Mouse (Mus musculus) limb, embryonic 11.5 days (tissue): Measurements from ENCODE around the gene Kcnv2. TPM values are rescaled to one million over a fixed set of nuclear protein-coding genes. Genes with fewer than 3 reads are reported as not detected.

Source experiments
- ATAC-seq: fragments of 200-750 bp; cut with Nextera tagmentation; 2 replicates; pipeline ENCODE4 v1.8.0; 2017; ENCODE audit warnings: low read depth; ENCODE audit not compliant: insufficient number of reproducible peaks, low FRiP score, low TSS enrichment
- DNase-seq: peaks from one replicate; pipeline ENCODE4 v3.0.0-alpha.2; 2015; ENCODE audit warnings: low spot score
- H3K27ac ChIP-seq: fragments of 300-500 bp; sonication (generic); replicated peaks from 2 replicates; pipeline ENCODE4 v1.5.1; 2014; ENCODE audit warnings: low read depth, mild to moderate bottlenecking, low read length
- H3K27me3 ChIP-seq: fragments of 300-500 bp; sonication (generic); 2 replicates; pipeline ENCODE4 v1.6.1; 2014; ENCODE audit warnings: mild to moderate bottlenecking, low read length, mixed read lengths; ENCODE audit not compliant: control insufficient read depth, insufficient read depth
- H3K36me3 ChIP-seq: fragments of 300-500 bp; sonication (generic); 2 replicates; pipeline ENCODE4 v1.6.1; 2014; ENCODE audit warnings: mild to moderate bottlenecking, low read length, moderate library complexity, mixed read lengths; ENCODE audit not compliant: control insufficient read depth, insufficient read depth
- H3K4me1 ChIP-seq: fragments of 300-500 bp; sonication (generic); 2 replicates; pipeline ENCODE4 v1.6.1; 2014; ENCODE audit warnings: low read length, mixed read lengths; ENCODE audit not compliant: control insufficient read depth, insufficient read depth
- H3K4me2 ChIP-seq: fragments of 300-500 bp; sonication (generic); 2 replicates; pipeline ENCODE4 v1.6.1; 2014; ENCODE audit warnings: low read depth, mild to moderate bottlenecking, moderate library complexity; ENCODE audit not compliant: severe bottlenecking
- H3K4me3 ChIP-seq: fragments of 300-500 bp; sonication (generic); 2 replicates; pipeline ENCODE4 v1.5.1; 2014; ENCODE audit warnings: low read depth, low read length
- H3K9ac ChIP-seq: fragments of 300-500 bp; sonication (generic); 2 replicates; pipeline ENCODE4 v1.6.1; 2014; ENCODE audit warnings: mild to moderate bottlenecking, low read length
- H3K9me3 ChIP-seq: fragments of 300-500 bp; sonication (generic); 2 replicates; pipeline ENCODE4 v1.6.1; 2016; ENCODE audit warnings: low read length; ENCODE audit not compliant: control insufficient read depth
- WGBS: fragments of 180-500 bp; shearing (Covaris S2); extraction: QIAGEN DNeasy Blood & Tissue Kit; methylation state at CpG from one replicate; pipeline ENCODE4 v1.1.7; 2014; 5-methylcytosine and 5-hydroxymethylcytosine counted together
- polyA plus RNA-seq: library from polyadenylated mRNA; unstranded; fragments of >200 nt; fragmentation: Nextera tagmentation; extraction: Ambion mirVana; gene quantifications from 2 replicates; pipeline ENCODE4 v1.2.1, GENCODE M21; 2014

Kcnv2 gene
- polyA plus RNA-seq, 1 experiment from 2014 or later, result not detected

- Histone ChIP-seq H3K27me3 (no peaks in the 10 kb centered on the region), H3K4me3 (no peak overlapping the region), H3K9me3 (no peaks in the 10 kb centered on the region), H3K36me3 (no peaks in the 10 kb centered on the region), H3K27ac (no peak overlapping the region), H3K4me1 (no peaks in the 10 kb centered on the region), H3K4me2 (no peak overlapping the region), H3K9ac (no peak overlapping the region)
- WGBS, result 82% methylated on average over 10 of the region's 10 CpGs
- ATAC-seq (no peak), DNase-seq (no peak)
Measured at GRCm38 (mm10) chr19:27316313-27317258, 5.8 kb upstream of the Kcnv2 start.

DNA sequence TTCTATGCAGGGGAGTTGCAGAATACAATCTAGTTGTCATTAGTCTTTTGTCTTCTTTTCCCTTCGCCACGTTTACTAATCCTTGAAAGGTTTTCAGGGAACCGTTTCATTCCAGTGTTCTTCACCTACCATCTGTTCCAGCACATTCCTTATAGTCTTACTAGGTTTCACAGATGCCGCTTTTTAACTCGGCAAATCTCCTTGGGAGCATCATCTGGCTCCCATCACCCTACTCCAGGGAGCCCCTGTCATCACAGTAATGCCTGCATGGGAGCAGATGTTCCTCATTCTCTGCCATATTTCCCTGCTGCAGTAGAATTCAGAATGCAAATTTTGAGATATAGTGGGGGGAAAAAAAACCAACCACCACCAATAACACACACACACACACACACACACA is 5.1 kb upstream of the Kcnv2 start:
- WGBS, result 49% methylated on average over 5 of the region's 5 CpGs
- no peaks in the 10 kb centered on the region for H3K27me3 ChIP-seq
- DNase-seq (no peak), ATAC-seq (no peak)
- H3K36me3 ChIP-seq, result no peaks in the 10 kb centered on the region
- no peak overlapping the region for H3K4me3 ChIP-seq
- H3K9ac ChIP-seq, result no peak overlapping the region
- no peak overlapping the region for H3K4me2 ChIP-seq
- peaks cover 1% of the 10 kb centered on the region; the same call in 1 of the 2 replicates for H3K4me1 ChIP-seq
- no peaks in the 10 kb centered on the region for H3K9me3 ChIP-seq
- H3K27ac ChIP-seq, result no peak overlapping the region

GRCm38 (mm10) chr19:27322911-27323627 is 681 bp downstream of the Kcnv2 start:
- H3K4me1 ChIP-seq, result peaks cover 5% of the 10 kb centered on the region; the same call in 1 of the 2 replicates
- no peak overlapping the region for H3K4me2 ChIP-seq
- 95% methylated on average over 42 of the region's 42 CpGs for WGBS
- H3K27me3 ChIP-seq, result no peaks in the 10 kb centered on the region
- H3K9ac ChIP-seq, result no peak overlapping the region
- H3K4me3 ChIP-seq, result no peak overlapping the region
- ATAC-seq, result no peak
- H3K36me3 ChIP-seq, result no peaks in the 10 kb centered on the region
- no peak for DNase-seq
- H3K27ac ChIP-seq, result no peak overlapping the region
- no peaks in the 10 kb centered on the region for H3K9me3 ChIP-seq

- Histone ChIP-seq H3K27ac (no peak overlapping the region), H3K27me3 (no peaks in the 10 kb centered on the region), H3K9ac (no peak overlapping the region), H3K4me1 (peaks cover 5% of the 10 kb centered on the region; the same call in 1 of the 2 replicates), H3K4me3 (no peak overlapping the region), H3K9me3 (no peaks in the 10 kb centered on the region), H3K36me3 (no peaks in the 10 kb centered on the region), H3K4me2 (no peak overlapping the region)
- 63% methylated on average over 6 of the region's 6 CpGs for WGBS
- DNase-seq (no peak), ATAC-seq (no peak)
Measured at GRCm38 (mm10) chr19:27325558-27325957, 3.2 kb downstream of the Kcnv2 start.

DNA sequence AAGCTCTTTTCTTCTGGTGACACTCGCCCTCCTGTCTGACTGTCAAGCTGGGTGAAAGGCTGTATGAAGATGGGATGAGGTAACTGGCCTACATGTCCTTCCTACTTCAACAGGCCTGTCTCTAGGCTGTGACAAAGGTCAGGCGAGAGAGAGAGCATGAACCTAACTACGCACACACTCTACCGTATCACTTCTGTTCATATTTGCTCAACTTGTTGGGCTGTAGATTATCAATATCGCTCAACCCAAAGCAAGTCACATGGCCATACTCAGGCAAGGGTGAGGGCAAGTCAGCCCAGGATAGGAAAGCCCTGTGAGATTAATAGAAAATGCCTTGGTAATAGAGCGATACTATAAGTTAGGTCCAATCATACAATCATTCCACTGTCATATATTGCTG is 5.2 kb downstream of the Kcnv2 start:
- no peak overlapping the region for H3K9ac ChIP-seq
- DNase-seq (no peak), ATAC-seq (no peak)
- H3K4me2 ChIP-seq, result no peak overlapping the region
- no peaks in the 10 kb centered on the region for H3K9me3 ChIP-seq
- no peaks in the 10 kb centered on the region for H3K27me3 ChIP-seq
- H3K4me1 ChIP-seq, result peaks cover 1% of the 10 kb centered on the region; the same call in 1 of the 2 replicates
- 93% methylated on average over 6 of the region's 6 CpGs for WGBS
- H3K4me3 ChIP-seq, result no peak overlapping the region
- H3K36me3 ChIP-seq, result no peaks in the 10 kb centered on the region
- H3K27ac ChIP-seq, result no peak overlapping the region

- H3K4me3 ChIP-seq, result no peak overlapping the region
- no peak overlapping the region for H3K4me2 ChIP-seq
- no peak overlapping the region for H3K9ac ChIP-seq
- H3K27ac ChIP-seq, result no peak overlapping the region
- no peaks in the 10 kb centered on the region for H3K9me3 ChIP-seq
- DNase-seq (no peak), ATAC-seq (no peak)
- no peaks in the 10 kb centered on the region; the same call in 1 of the 2 replicates for H3K4me1 ChIP-seq
- no peaks in the 10 kb centered on the region for H3K27me3 ChIP-seq
- H3K36me3 ChIP-seq, result no peaks in the 10 kb centered on the region
- 57% methylated on average over 3 of the region's 3 CpGs for WGBS
Measured at GRCm38 (mm10) chr19:27328166-27328565, 5.8 kb downstream of the Kcnv2 start.

GRCm38 (mm10) chr19:27328644-27329043 is 6.3 kb downstream of the Kcnv2 start:
- ATAC-seq (no peak), DNase-seq (no peak)
- Histone ChIP-seq H3K27me3 (no peaks in the 10 kb centered on the region), H3K36me3 (no peaks in the 10 kb centered on the region), H3K27ac (no peak overlapping the region), H3K4me1 (no peaks in the 10 kb centered on the region; the same call in 1 of the 2 replicates), H3K9me3 (no peaks in the 10 kb centered on the region), H3K9ac (no peak overlapping the region), H3K4me3 (no peak overlapping the region), H3K4me2 (no peak overlapping the region)
- 91% methylated on average over 4 of the region's 4 CpGs for WGBS

GRCm38 (mm10) chr19:27332207-27332794 is 9.9 kb downstream of the Kcnv2 start:
- Histone ChIP-seq H3K9ac (no peak overlapping the region), H3K36me3 (no peaks in the 10 kb centered on the region), H3K27ac (no peak overlapping the region), H3K27me3 (no peaks in the 10 kb centered on the region), H3K9me3 (no peaks in the 10 kb centered on the region), H3K4me3 (no peak overlapping the region), H3K4me2 (no peak overlapping the region), H3K4me1 (no peaks in the 10 kb centered on the region; the same call in 1 of the 2 replicates)
- 47% methylated on average over 6 of the region's 6 CpGs for WGBS
- DNase-seq (no peak), ATAC-seq (no peak)
